Mouse (Mus musculus) bone marrow macrophage, adult 2 months (primary cell): Measurements from ENCODE around the gene Iqck.

Source experiments
- CTCF ChIP-seq: IDR thresholded peaks from 2 replicates; pipeline ENCODE4 v1.5.1; 2012; ENCODE audit warnings: low read depth, mild to moderate bottlenecking, low read length, moderate library complexity
- POLR2A ChIP-seq: IDR thresholded peaks from 2 replicates; pipeline ENCODE4 v1.6.1; 2012; ENCODE audit warnings: mild to moderate bottlenecking, low read depth, low read length, borderline replicate concordance

GRCm38 (mm10) chr7:118976414-118977166 lies 121.0 kb downstream of the Iqck start:
- TF ChIP-seq CTCF (no peak), POLR2A (no peak)
